Mouse (Mus musculus) neural tube, embryonic 13.5 days (tissue): Measurements from ENCODE around the gene Sfta2. TPM values are rescaled to one million over a fixed set of nuclear protein-coding genes. Genes with fewer than 3 reads are reported as not detected.
A peak's percentile ranks its signal among the peaks of the same experiment; 100 is the strongest.

ENCODE experiments used
- ATAC-seq: fragments of 200-750 bp; cut with Nextera tagmentation; 2 replicates; pipeline ENCODE4 v1.8.0; 2017; ENCODE audit warnings: low read depth, mild to moderate bottlenecking, moderate TSS enrichment, moderate library complexity
- H3K27ac ChIP-seq: fragments of 300-500 bp; sonication (generic); replicated peaks from 2 replicates; pipeline ENCODE4 v1.5.1; 2015; ENCODE audit warnings: moderate library complexity, mild to moderate bottlenecking, inconsistent platforms
- H3K27me3 ChIP-seq: fragments of 300-500 bp; sonication (generic); 2 replicates; pipeline ENCODE4 v1.6.1; 2015; ENCODE audit warnings: mild to moderate bottlenecking, inconsistent platforms
- H3K36me3 ChIP-seq: fragments of 300-500 bp; sonication (generic); 2 replicates; pipeline ENCODE4 v1.6.1; 2015; ENCODE audit warnings: mild to moderate bottlenecking, inconsistent platforms
- H3K4me1 ChIP-seq: fragments of 300-500 bp; sonication (generic); replicated peaks from 2 replicates; pipeline ENCODE4 v1.6.1; 2015; ENCODE audit warnings: inconsistent platforms
- H3K4me2 ChIP-seq: fragments of 300-500 bp; sonication (generic); 2 replicates; pipeline ENCODE4 v1.6.1; 2015; ENCODE audit warnings: inconsistent platforms, mild to moderate bottlenecking, moderate library complexity
- H3K4me3 ChIP-seq: fragments of 300-500 bp; sonication (generic); 2 replicates; pipeline ENCODE4 v1.5.1; 2015; ENCODE audit warnings: mild to moderate bottlenecking, inconsistent platforms
- H3K9ac ChIP-seq: fragments of 300-500 bp; sonication (generic); 2 replicates; pipeline ENCODE4 v1.6.1; 2015; ENCODE audit warnings: moderate library complexity, mild to moderate bottlenecking, inconsistent platforms
- H3K9me3 ChIP-seq: fragments of 300-500 bp; sonication (generic); 2 replicates; pipeline ENCODE4 v1.6.1; 2016; ENCODE audit warnings: inconsistent platforms
- WGBS: fragments of 180-500 bp; shearing (Covaris S2); methylation state at CpG from one replicate; pipeline ENCODE4 v1.1.7; 2015; 5-methylcytosine and 5-hydroxymethylcytosine counted together
- polyA plus RNA-seq: library from polyadenylated mRNA; unstranded; fragments of >200 nt; fragmentation: Nextera tagmentation; extraction: Ambion mirVana; gene quantifications from 2 replicates; pipeline ENCODE4 v1.2.1, GENCODE M21; 2015

Gene Sfta2
- not detected in 2 replicates for polyA plus RNA-seq

GRCm38 (mm10) chr17:35601249-35601648 lies at the start of gene Sfta2:
Gene Sfta2, plus strand, starts transcription at chr17:35601549.
- no peaks in the 10 kb centered on the region for H3K27me3 ChIP-seq
- H3K4me1 ChIP-seq: no peaks in the 10 kb centered on the region
- 57% methylated on average over 2 of the region's 2 CpGs for WGBS
- H3K4me2 ChIP-seq: no peak within 1 kb of the TSS
- H3K9me3 ChIP-seq: no peaks in the 10 kb centered on the region
- H3K4me3 ChIP-seq: no peak within 1 kb of the TSS
- no peak within 1 kb of the TSS for H3K27ac ChIP-seq
- no peak within 1 kb of the TSS for H3K9ac ChIP-seq
- ATAC-seq: no peak
- no peaks in the 10 kb centered on the region for H3K36me3 ChIP-seq

- no peaks in the 10 kb centered on the region for H3K36me3 ChIP-seq
These were observed 49.4 kb upstream of the Sfta2 start, which contains the start of gene Cdsn for GRCm38 (mm10) chr17:35551881-35552414. Gene Cdsn, plus strand, starts transcription at chr17:35552128.

DNA sequence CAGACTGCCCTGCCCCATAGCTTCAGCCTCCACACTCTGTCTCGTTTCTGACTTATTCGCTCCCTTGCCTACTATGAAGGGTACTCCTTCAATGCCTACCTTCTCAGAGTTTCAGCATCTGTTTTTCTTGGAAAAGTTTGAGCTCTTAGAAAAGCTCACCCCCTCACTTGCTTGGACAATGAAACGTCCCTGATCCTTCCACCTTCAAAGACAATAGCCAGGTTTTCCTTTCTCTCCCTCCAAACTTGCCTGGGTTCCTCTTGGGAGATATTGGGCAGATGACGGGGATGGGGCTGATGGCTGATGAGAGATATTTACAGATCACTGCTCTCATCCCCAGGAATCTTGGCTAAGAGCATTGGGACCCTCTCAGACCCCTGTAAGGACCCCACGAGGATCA lies 47.0 kb upstream of the Sfta2 start:
- no peak overlapping the region for H3K9ac ChIP-seq
- 87% methylated on average over 5 of the region's 5 CpGs for WGBS
- H3K4me3 ChIP-seq: no peak overlapping the region
- no peak overlapping the region for H3K4me2 ChIP-seq
- no peaks in the 10 kb centered on the region for H3K36me3 ChIP-seq
- H3K9me3 ChIP-seq: no peaks in the 10 kb centered on the region
- no peaks in the 10 kb centered on the region for H3K27me3 ChIP-seq
- no peak overlapping the region for H3K27ac ChIP-seq
- no peaks in the 10 kb centered on the region for H3K4me1 ChIP-seq
- ATAC-seq: no peak

More at GRCm38 (mm10) chr17:35551881-35552414, 49.4 kb upstream of the Sfta2 start, which contains the start of gene Cdsn:
- 80% methylated on average over 10 of the region's 10 CpGs for WGBS
- H3K4me3 ChIP-seq: no peak within 1 kb of the TSS
- H3K4me2 ChIP-seq: no peak within 1 kb of the TSS
- no peaks in the 10 kb centered on the region for H3K27me3 ChIP-seq
- no peak within 1 kb of the TSS for H3K9ac ChIP-seq
- no peak within 1 kb of the TSS for H3K27ac ChIP-seq
- H3K4me1 ChIP-seq: peaks cover 4% of the 10 kb centered on the region; the same call in 1 of the 2 replicates
- no peak for ATAC-seq
- H3K9me3 ChIP-seq: no peaks in the 10 kb centered on the region

GRCm38 (mm10) chr17:35554761-35555397 lies 46.5 kb upstream of the Sfta2 start:
- no peaks in the 10 kb centered on the region for H3K36me3 ChIP-seq
- no peak overlapping the region for H3K27ac ChIP-seq
- no peak for ATAC-seq
- H3K4me3 ChIP-seq: no peak overlapping the region
- no peaks in the 10 kb centered on the region for H3K4me1 ChIP-seq
- no peak overlapping the region for H3K4me2 ChIP-seq
- whole genome bisulfite sequencing: 91% methylated on average over 18 of the region's 18 CpGs
- no peak overlapping the region for H3K9ac ChIP-seq
- H3K27me3 ChIP-seq: no peaks in the 10 kb centered on the region
- H3K9me3 ChIP-seq: no peaks in the 10 kb centered on the region

- WGBS: 90% methylated on average over 13 of the region's 13 CpGs
- Histone ChIP-seq H3K4me2 (no peak overlapping the region), H3K9me3 (no peaks in the 10 kb centered on the region), H3K4me1 (0 out of 2 replicates have a peak, but pooled peaks cover 2% of the 10 kb centered on the region), H3K27ac (no peak overlapping the region), H3K27me3 (no peaks in the 10 kb centered on the region), H3K4me3 (no peak overlapping the region), H3K9ac (no peak overlapping the region), H3K36me3 (no peaks in the 10 kb centered on the region)
- ATAC-seq: no peak
These were observed 45.1 kb upstream of the Sfta2 start for GRCm38 (mm10) chr17:35556186-35556765.

- WGBS: 27% methylated on average over 5 of the region's 5 CpGs
- no peaks in the 10 kb centered on the region for H3K36me3 ChIP-seq
These were observed 44.5 kb upstream of the Sfta2 start for GRCm38 (mm10) chr17:35556812-35557211.

GRCm38 (mm10) chr17:35557351-35557750 lies 44.0 kb upstream of the Sfta2 start:
- no peak overlapping the region for H3K4me3 ChIP-seq
- H3K9ac ChIP-seq: no peak overlapping the region
- 0 out of 2 replicates have a peak, but pooled peaks cover 3% of the 10 kb centered on the region for H3K4me1 ChIP-seq
- H3K27me3 ChIP-seq: no peaks in the 10 kb centered on the region
- ATAC-seq: no peak
- H3K27ac ChIP-seq: 0 out of 2 replicates have a peak overlapping the region, but pooled peaks have one; percentile 0
- no peaks in the 10 kb centered on the region for H3K36me3 ChIP-seq
- H3K4me2 ChIP-seq: no peak overlapping the region
- WGBS: 75% methylated on average over 9 of the region's 9 CpGs
- no peaks in the 10 kb centered on the region for H3K9me3 ChIP-seq

More at GRCm38 (mm10) chr17:35556812-35557211, 44.5 kb upstream of the Sfta2 start:
- no peak overlapping the region for H3K9ac ChIP-seq
- H3K4me1 ChIP-seq: 0 out of 2 replicates have a peak, but pooled peaks cover 3% of the 10 kb centered on the region
- H3K4me2 ChIP-seq: no peak overlapping the region
- no peaks in the 10 kb centered on the region for H3K9me3 ChIP-seq
- no peak for ATAC-seq
- H3K27ac ChIP-seq: no peak overlapping the region
- H3K4me3 ChIP-seq: no peak overlapping the region
- no peaks in the 10 kb centered on the region for H3K27me3 ChIP-seq

- ATAC-seq: no peak
- H3K9ac ChIP-seq: no peak overlapping the region
- H3K4me3 ChIP-seq: no peak overlapping the region
- H3K9me3 ChIP-seq: no peaks in the 10 kb centered on the region
- H3K27me3 ChIP-seq: no peaks in the 10 kb centered on the region
- H3K4me1 ChIP-seq: 0 out of 2 replicates have a peak, but pooled peaks cover 3% of the 10 kb centered on the region
- H3K27ac ChIP-seq: no peak overlapping the region
- H3K4me2 ChIP-seq: no peak overlapping the region
- 65% methylated on average over 8 of the region's 8 CpGs for WGBS
- no peaks in the 10 kb centered on the region for H3K36me3 ChIP-seq
These were observed 43.1 kb upstream of the Sfta2 start for GRCm38 (mm10) chr17:35558216-35558615.

DNA sequence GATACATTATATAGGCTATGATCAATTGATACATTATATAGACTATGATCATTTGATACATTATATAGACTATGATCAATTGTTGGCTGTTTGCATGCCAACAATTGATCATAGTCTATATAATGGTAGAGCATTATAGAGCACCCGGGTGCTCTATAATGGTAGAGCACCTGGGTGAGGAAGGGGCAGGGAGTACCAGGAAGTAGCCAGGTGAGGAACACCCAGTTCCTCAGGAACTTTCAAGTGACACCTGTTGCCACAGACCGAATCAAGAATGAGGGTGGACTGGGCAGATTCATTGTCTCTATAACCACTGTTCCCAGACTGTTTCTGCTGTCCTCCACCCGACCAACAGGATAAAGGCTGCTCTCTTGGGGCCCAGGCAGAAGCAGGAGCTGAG lies 34.2 kb upstream of the Sfta2 start, which contains the start of gene 2300002M23Rik:
TSS of gene 2300002M23Rik (plus strand) at position 301 of the 400 bp plus-strand sequence.
- H3K4me2 ChIP-seq: no peak within 1 kb of the TSS
- H3K27me3 ChIP-seq: peaks cover 23% of the 10 kb centered on the region
- no peaks in the 10 kb centered on the region for H3K9me3 ChIP-seq
- ATAC-seq: no peak
- no peak within 1 kb of the TSS for H3K9ac ChIP-seq
- H3K4me3 ChIP-seq: no peak within 1 kb of the TSS
- WGBS: 68% methylated on average over 3 of the region's 3 CpGs
- peaks cover 13% of the 10 kb centered on the region for H3K4me1 ChIP-seq
- no peak within 1 kb of the TSS for H3K27ac ChIP-seq
- no peaks in the 10 kb centered on the region for H3K36me3 ChIP-seq

DNA sequence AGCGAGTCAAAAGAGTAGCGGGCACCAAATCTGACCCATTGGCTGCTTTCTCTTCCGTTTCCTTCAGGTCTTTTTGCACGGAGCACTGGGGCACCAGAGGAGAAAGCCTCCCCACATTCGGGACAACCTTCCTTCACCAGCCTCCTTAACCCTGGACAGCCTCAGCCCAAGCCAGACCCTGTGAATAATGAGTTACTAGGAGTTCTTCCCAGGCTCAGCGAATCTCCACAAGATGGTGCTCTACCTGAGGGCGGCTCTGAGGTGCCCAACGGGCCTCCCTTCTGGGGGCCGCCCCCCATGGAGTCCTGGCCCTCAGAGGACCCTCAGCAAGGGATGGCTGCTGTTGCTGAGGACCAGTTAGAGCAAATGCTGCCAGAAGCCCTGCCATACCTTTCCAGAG lies 33.6 kb upstream of the Sfta2 start:
- no peaks in the 10 kb centered on the region for H3K9me3 ChIP-seq
- no peak overlapping the region for H3K27ac ChIP-seq
- H3K9ac ChIP-seq: no peak overlapping the region
- 29% methylated on average over 9 of the region's 9 CpGs for WGBS
- ATAC-seq: no peak
- H3K36me3 ChIP-seq: no peaks in the 10 kb centered on the region
- H3K4me2 ChIP-seq: no peak overlapping the region
- H3K4me1 ChIP-seq: peaks cover 13% of the 10 kb centered on the region
- peaks cover 23% of the 10 kb centered on the region for H3K27me3 ChIP-seq
- no peak overlapping the region for H3K4me3 ChIP-seq

GRCm38 (mm10) chr17:35569091-35569944 lies 32.0 kb upstream of the Sfta2 start:
- Histone ChIP-seq H3K4me1 (peaks cover 13% of the 10 kb centered on the region), H3K36me3 (no peaks in the 10 kb centered on the region), H3K4me3 (peak overlapping the region; percentile 24), H3K9me3 (no peaks in the 10 kb centered on the region), H3K27ac (no peak overlapping the region), H3K4me2 (peak overlapping the region; percentile 53), H3K9ac (peak overlapping the region; percentile 58), H3K27me3 (peaks cover 23% of the 10 kb centered on the region)
- peak; percentile 66 for ATAC-seq
- WGBS: 5% methylated on average over 28 of the region's 28 CpGs
